Mouse (Mus musculus) thymus, postnatal 0 days (tissue): ENCODE measurements around the gene St3gal4. TPM values are rescaled to one million over a fixed set of nuclear protein-coding genes. Genes with fewer than 3 reads are reported as not detected.

Experiments used
- DNase-seq: peaks from one replicate; pipeline ENCODE4 v3.0.0-alpha.2; 2015; ENCODE audit warnings: low spot score
- polyA plus RNA-seq: library from polyadenylated mRNA; unstranded; fragments of >200 nt; fragmentation: Nextera tagmentation; extraction: Ambion mirVana; gene quantifications from 2 replicates; pipeline ENCODE4 v1.2.1, GENCODE M21; 2015

St3gal4 gene
- polyA plus RNA-seq, 1 experiment from 2014 or later = 15.2 TPM

- DNase-seq = peak; percentile 12
Measured at GRCm38 (mm10) chr9:35016762-35017161, 102.3 kb downstream of the St3gal4 start.

GRCm38 (mm10) chr9:35007697-35008341 lies 111.2 kb downstream of the St3gal4 start:
- DNase-seq = no peak

GRCm38 (mm10) chr9:35004113-35004512 lies 115.0 kb downstream of the St3gal4 start:
- no peak for DNase-seq

DNA sequence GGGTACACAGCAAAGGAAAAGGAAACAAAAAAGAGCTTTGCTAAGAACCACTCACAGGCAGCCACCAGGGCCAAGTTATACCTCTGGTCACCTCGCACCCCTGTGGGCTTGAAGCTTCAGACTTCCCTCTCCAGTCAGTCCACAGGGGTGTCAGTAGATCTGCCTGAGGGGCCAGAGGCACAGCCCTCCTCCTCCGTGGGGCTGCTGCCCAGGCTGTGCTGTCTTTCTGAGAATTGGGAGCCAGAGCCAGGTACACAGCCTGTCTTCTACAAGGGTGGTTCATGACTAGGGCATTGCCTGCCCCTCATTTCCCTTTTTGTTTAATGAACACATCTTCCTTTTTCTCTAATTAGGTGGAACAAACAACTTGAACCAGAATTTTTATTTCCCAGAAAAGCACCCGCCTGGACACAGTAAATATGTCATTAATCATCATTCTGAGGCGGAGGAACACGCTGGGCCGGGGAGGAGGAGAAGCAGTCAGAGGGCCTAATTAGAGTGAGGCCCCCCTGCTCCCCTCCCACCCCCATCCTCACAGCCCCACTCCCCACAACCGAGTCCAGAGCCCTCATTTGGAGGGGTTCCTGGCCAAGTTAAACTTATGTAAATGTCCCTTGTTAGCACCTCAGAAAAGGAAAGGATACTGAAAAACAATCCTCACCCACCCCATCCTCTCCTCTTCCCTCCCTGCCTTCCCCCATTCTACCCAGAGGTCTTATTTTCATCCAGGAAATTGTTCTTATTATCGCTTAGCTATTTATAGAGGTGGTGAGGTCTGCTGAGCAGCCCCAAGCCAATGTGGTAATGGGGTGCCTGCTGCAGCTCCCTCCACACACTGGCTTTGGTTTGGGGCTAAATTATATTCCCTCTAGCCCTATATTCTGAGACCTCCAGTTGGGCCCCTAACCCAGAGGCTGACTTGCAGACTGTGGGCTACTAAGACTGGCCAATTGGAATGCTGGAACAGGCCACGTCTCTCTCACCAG lies 120.9 kb downstream of the St3gal4 start:
- no peak for DNase-seq

Other genes starting within 250 kb of the St3gal4 start
- gene Dcps, start 56.8 kb upstream of the St3gal4 start, polyA plus RNA-seq = 64.3 and 69.3 TPM in 2 replicates
- 93.5 and 101 TPM in 2 replicates for gene Srpr, start 80.9 kb upstream of the St3gal4 start, polyA plus RNA-seq
- gene Tirap, start 81.0 kb upstream of the St3gal4 start, polyA plus RNA-seq = 2.9 and 3.1 TPM in 2 replicates
- 28.7 and 35.7 TPM in 2 replicates for gene Foxred1, start 91.8 kb upstream of the St3gal4 start, polyA plus RNA-seq
- 33.1 and 35.1 TPM in 2 replicates for gene Fam118b, start 148.5 kb upstream of the St3gal4 start, polyA plus RNA-seq
- gene Rpusd4, start 148.6 kb upstream of the St3gal4 start, polyA plus RNA-seq = 34.7 and 39.2 TPM in 2 replicates